Mouse (Mus musculus): ENCODE measurements around the gene Lrrc8d.

- no peak for TF ChIP-seq POLR2A (IDR thresholded peaks at IDR 0.05; ENCODE audit: insufficient read depth, low read length)
- TF ChIP-seq CTCF (IDR thresholded peaks at IDR 0.05; ENCODE audit: low read depth, low read length): no peak
These were observed 172.4 kb downstream of the Lrrc8d start for GRCm38 (mm10) chr5:105872176-105872575.

Data from ES-Bruce4 (cell line).